Mouse (Mus musculus) heart, embryonic 13.5 days (tissue): ENCODE results near the gene M1ap. TPM values are rescaled to one million over a fixed set of nuclear protein-coding genes. Genes with fewer than 3 reads are reported as not detected.

Experiments
- ATAC-seq: fragments of 200-750 bp; cut with Nextera tagmentation; 2 replicates; pipeline ENCODE4 v1.8.0; 2017; ENCODE audit warnings: moderate TSS enrichment; ENCODE audit not compliant: insufficient number of reproducible peaks, low FRiP score, low TSS enrichment; ENCODE audit errors: extremely low read depth
- H3K27ac ChIP-seq: fragments of 300-500 bp; sonication (generic); replicated peaks from 2 replicates; pipeline ENCODE4 v1.5.1; 2015; ENCODE audit warnings: moderate library complexity, mild to moderate bottlenecking, inconsistent platforms
- H3K27me3 ChIP-seq: fragments of 300-500 bp; sonication (generic); replicated peaks from 2 replicates; pipeline ENCODE4 v1.6.1; 2015; ENCODE audit warnings: mild to moderate bottlenecking, inconsistent platforms
- H3K36me3 ChIP-seq: fragments of 300-500 bp; sonication (generic); 2 replicates; pipeline ENCODE4 v1.6.1; 2015; ENCODE audit warnings: mild to moderate bottlenecking, inconsistent platforms
- H3K4me1 ChIP-seq: fragments of 300-500 bp; sonication (generic); 2 replicates; pipeline ENCODE4 v1.6.1; 2015; ENCODE audit warnings: inconsistent platforms
- H3K4me2 ChIP-seq: fragments of 300-500 bp; sonication (generic); 2 replicates; pipeline ENCODE4 v1.6.1; 2015; ENCODE audit warnings: inconsistent platforms, mild to moderate bottlenecking, moderate library complexity
- H3K4me3 ChIP-seq: fragments of 300-500 bp; sonication (generic); 2 replicates; pipeline ENCODE4 v1.5.1; 2015; ENCODE audit warnings: moderate library complexity, mild to moderate bottlenecking, inconsistent platforms
- H3K9ac ChIP-seq: fragments of 300-500 bp; sonication (generic); 2 replicates; pipeline ENCODE4 v1.6.1; 2015; ENCODE audit warnings: inconsistent platforms, mild to moderate bottlenecking, moderate library complexity
- H3K9me3 ChIP-seq: fragments of 300-500 bp; sonication (generic); 2 replicates; pipeline ENCODE4 v1.6.1; 2016; ENCODE audit warnings: inconsistent platforms
- WGBS: fragments of 180-500 bp; shearing (Covaris S2); methylation state at CpG from one replicate; pipeline ENCODE4 v1.1.7; 2015; ENCODE audit warnings: mixed read lengths; 5-methylcytosine and 5-hydroxymethylcytosine counted together
- polyA plus RNA-seq: library from polyadenylated mRNA; unstranded; fragments of >200 nt; fragmentation: Nextera tagmentation; extraction: Ambion mirVana; gene quantifications from 2 replicates; pipeline ENCODE4 v1.2.1, GENCODE M21; 2015

Gene M1ap
- polyA plus RNA-seq, 1 experiment from 2014 or later, result 1.5 TPM

DNA sequence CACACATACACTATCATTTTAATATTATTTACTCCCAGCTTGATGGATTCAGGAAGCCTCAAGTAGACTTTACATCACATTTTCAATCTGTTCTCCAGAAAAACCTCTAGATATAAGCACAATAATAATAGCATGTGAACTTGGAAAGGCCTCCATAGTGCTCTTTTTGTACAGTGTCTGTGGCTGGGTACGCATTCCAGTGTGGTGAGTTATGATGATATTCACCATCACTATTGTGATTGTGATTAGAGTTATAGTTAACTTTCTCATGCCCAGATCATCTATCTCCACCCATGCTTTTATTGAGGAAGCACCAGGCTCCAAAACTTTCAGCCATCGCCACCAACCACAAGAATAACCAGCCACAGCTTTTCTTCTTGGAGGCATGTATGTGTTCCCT is 77.1 kb downstream of the M1ap start:
- Histone ChIP-seq H3K4me1 (peaks cover 9% of the 10 kb centered on the region; the same call in 1 of the 2 replicates), H3K27ac (no peak overlapping the region), H3K4me3 (no peak overlapping the region), H3K36me3 (no peaks in the 10 kb centered on the region), H3K27me3 (peaks cover 33% of the 10 kb centered on the region), H3K9me3 (no peaks in the 10 kb centered on the region), H3K4me2 (no peak overlapping the region), H3K9ac (no peak overlapping the region)
- no peak for ATAC-seq
- 87% methylated on average over 2 of the region's 2 CpGs for WGBS

DNA sequence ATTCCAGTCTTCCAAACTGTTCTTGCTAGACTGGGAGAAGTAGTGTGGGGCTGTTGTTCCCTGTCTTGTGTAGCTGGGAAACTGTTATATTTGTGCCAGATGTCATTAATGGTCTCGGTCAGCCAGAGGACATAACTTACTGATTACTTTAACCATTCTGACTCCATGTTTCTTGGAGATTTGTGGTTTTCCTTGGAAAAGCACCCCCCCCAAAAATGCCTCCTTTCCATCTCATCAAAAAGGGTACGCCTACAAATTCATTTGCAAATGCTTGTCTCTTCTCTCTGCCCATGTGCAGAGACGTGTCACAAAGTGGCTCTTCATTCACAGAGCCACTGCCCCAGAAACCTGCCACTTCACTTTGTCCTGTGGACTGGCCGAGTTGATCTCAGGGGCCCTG is 77.7 kb downstream of the M1ap start:
- no peak for ATAC-seq
- H3K9me3 ChIP-seq, result no peaks in the 10 kb centered on the region
- peaks cover 40% of the 10 kb centered on the region for H3K27me3 ChIP-seq
- peaks cover 9% of the 10 kb centered on the region; the same call in 1 of the 2 replicates for H3K4me1 ChIP-seq
- WGBS, result 62% methylated on average over 4 of the region's 4 CpGs
- H3K27ac ChIP-seq, result no peak overlapping the region
- no peaks in the 10 kb centered on the region for H3K36me3 ChIP-seq
- H3K9ac ChIP-seq, result no peak overlapping the region
- no peak overlapping the region for H3K4me3 ChIP-seq
- H3K4me2 ChIP-seq, result no peak overlapping the region

DNA sequence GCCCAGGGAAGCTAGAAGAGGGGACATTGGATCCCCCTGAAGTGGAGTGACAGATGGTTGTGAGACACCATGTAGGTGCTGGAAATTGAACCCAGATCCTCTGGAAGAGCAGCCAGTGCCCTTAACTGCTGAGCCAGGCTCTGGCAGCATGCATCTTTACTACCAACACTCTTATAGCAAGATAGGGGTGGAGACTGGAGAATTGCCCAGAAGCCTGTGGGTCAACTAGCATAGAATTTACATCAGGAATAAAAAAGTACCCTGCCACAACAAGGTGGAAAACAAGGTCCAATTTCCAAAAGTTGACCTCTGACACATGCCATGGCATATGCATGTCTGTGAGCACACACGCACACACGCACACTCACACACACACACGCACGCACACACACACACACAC is 78.5 kb downstream of the M1ap start:
- H3K4me1 ChIP-seq, result peaks cover 16% of the 10 kb centered on the region
- H3K36me3 ChIP-seq, result no peaks in the 10 kb centered on the region
- H3K9me3 ChIP-seq, result no peaks in the 10 kb centered on the region
- no peak for ATAC-seq
- no peak overlapping the region for H3K4me2 ChIP-seq
- H3K27me3 ChIP-seq, result peaks cover 48% of the 10 kb centered on the region
- H3K27ac ChIP-seq, result no peak overlapping the region
- 84% methylated on average over 4 of the region's 4 CpGs for WGBS
- H3K4me3 ChIP-seq, result no peak overlapping the region
- H3K9ac ChIP-seq, result no peak overlapping the region

DNA sequence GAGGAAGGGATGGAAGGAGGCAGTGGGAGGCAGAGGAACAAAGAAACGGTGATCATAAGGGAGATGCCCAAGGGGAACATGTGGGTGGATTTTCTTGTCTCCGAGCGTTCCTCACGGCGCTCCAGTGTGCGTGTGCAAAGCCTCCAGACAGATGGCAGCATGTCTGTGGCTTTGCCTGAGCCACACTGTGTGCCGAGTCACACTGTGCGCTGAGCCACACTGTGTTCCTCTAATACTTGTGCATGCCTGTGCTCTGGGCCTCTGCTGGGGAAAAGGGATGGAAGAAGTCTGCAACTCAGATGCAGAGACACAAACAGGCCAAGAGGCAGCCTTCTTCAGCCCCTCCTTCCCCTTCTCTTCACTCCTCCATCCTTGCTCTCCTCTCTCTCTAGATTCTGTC is 80.6 kb downstream of the M1ap start:
- 70% methylated on average over 8 of the region's 8 CpGs for WGBS
- ATAC-seq, result no peak
- no peak overlapping the region for H3K9ac ChIP-seq
- H3K36me3 ChIP-seq, result peaks cover 8% of the 10 kb centered on the region; the same call in 1 of the 2 replicates
- no peak overlapping the region for H3K27ac ChIP-seq
- H3K4me3 ChIP-seq, result no peak overlapping the region
- no peaks in the 10 kb centered on the region for H3K9me3 ChIP-seq
- peaks cover 32% of the 10 kb centered on the region for H3K4me1 ChIP-seq
- H3K4me2 ChIP-seq, result no peak overlapping the region
- peaks cover 68% of the 10 kb centered on the region for H3K27me3 ChIP-seq

DNA sequence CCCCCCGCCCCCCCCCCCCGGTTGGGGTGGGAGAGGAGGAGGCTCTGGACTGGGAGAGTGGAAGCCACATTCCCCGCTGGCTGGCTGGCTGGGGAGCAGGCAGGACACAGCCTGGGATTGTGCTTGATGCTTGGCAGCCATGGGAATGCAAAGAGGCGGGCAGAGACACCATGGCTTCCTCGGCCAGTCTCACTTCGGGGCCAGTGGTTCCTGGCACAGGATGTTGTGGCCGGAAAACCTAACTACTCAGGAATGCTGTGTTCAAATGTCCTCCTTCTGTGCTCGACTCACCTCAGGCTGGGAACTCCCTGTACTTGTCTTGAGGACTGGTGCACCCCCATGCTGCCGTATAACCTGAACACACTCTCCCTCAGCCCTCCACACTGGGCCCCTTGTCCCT is 81.0 kb downstream of the M1ap start:
- H3K27ac ChIP-seq, result no peak overlapping the region
- ATAC-seq, result no peak
- no peak overlapping the region for H3K4me2 ChIP-seq
- 35% methylated on average over 7 of the region's 9 CpGs for WGBS
- H3K36me3 ChIP-seq, result peaks cover 8% of the 10 kb centered on the region; the same call in 1 of the 2 replicates
- H3K4me3 ChIP-seq, result no peak overlapping the region
- no peaks in the 10 kb centered on the region for H3K9me3 ChIP-seq
- peaks cover 71% of the 10 kb centered on the region for H3K27me3 ChIP-seq
- H3K4me1 ChIP-seq, result peaks cover 35% of the 10 kb centered on the region
- H3K9ac ChIP-seq, result no peak overlapping the region

DNA sequence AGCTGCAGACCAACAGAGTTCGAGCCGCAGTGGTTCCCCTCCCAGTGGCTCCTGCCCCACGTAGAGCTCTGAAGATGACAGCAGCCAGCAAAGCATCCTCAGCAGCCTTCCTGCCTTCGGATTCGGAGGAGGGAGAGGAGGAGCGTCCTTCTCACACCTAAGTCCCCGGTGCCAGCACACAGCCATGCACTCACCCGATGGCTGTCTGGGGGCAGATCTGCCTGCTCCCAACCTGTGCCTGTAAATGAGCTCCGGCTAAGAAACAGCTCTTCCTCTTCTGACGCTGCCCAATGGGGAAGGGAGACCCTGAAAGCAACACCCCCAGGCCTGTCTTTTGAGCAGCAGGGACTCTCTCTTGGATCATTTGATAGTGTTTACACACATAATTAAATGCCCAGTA is 83.1 kb downstream of the M1ap start:
- H3K9me3 ChIP-seq, result no peaks in the 10 kb centered on the region

DNA sequence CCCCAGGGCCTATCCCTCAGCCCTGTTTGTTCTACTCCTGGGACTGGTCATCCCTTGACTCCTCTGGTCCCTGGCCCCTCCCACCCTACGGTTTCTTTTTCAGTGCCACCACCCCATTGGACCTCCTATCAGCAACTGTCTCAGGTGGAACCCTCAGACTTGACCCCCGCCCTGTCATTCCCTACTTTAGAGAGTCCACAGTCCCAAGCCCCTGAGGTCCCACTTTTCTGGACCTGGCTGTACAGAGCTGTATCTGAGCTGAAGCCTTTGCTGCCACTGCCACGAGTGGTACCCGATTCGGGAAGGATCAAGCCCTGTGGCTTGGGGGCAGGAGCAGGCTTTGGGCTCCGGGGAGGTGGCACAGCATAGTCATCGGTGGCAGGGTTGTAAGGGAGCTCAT is 84.4 kb downstream of the M1ap start:
- Histone ChIP-seq H3K36me3 (peaks cover 8% of the 10 kb centered on the region; the same call in 1 of the 2 replicates), H3K4me3 (no peak overlapping the region), H3K4me1 (peaks cover 58% of the 10 kb centered on the region), H3K4me2 (no peak overlapping the region), H3K9me3 (no peaks in the 10 kb centered on the region), H3K27ac (no peak overlapping the region), H3K27me3 (peaks cover 80% of the 10 kb centered on the region), H3K9ac (no peak overlapping the region)
- WGBS, result 75% methylated on average over 7 of the region's 7 CpGs
- no peak for ATAC-seq

More for the DNA sequence above, 83.1 kb downstream of the M1ap start:
- 28% methylated on average over 10 of the region's 10 CpGs for WGBS
- Histone ChIP-seq H3K27me3 (peaks cover 68% of the 10 kb centered on the region), H3K9ac (no peak overlapping the region), H3K4me1 (peaks cover 49% of the 10 kb centered on the region), H3K4me2 (no peak overlapping the region), H3K4me3 (no peak overlapping the region), H3K36me3 (peaks cover 8% of the 10 kb centered on the region; the same call in 1 of the 2 replicates), H3K27ac (0 out of 2 replicates have a peak overlapping the region, but pooled peaks have one; percentile 36)
- no peak for ATAC-seq

DNA sequence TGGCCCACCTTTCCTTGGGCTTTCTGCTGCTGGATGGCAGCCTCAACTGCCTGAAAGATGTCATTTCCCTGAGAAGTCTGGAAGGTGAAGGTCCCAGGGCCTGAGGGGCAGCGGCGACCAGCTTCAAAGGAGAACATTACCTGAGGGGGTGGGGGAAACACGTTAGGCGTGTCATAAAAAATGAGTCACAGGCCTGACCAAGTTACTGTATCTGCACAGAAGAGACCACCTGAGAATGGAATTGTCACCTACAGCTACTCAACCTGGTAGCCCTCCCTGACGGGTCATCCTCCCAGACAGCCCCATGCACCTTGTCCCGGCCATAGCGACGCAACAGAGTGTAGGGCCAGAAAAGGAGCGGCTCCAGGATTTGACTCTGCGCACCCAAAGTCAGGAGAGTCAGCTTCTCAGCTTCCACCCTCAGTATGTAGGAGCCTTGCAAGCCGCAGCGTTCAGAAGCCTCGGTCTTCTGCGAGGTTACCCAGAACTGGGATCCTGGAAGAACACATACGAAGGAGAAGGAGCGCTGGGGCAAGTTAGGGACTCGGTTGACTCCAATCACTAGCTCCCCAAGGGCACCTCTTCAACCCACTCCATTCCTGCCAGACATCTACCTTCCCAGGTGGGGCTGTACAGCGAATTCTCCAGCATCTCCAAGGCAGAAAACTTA is 85.4 kb downstream of the M1ap start:
- H3K27me3 ChIP-seq, result peaks cover 78% of the 10 kb centered on the region
- peaks cover 58% of the 10 kb centered on the region for H3K4me1 ChIP-seq
- H3K4me3 ChIP-seq, result peak overlapping the region; percentile 77
- H3K27ac ChIP-seq, result no peak overlapping the region
- peaks cover 8% of the 10 kb centered on the region; the same call in 1 of the 2 replicates for H3K36me3 ChIP-seq
- H3K4me2 ChIP-seq, result peak overlapping the region; percentile 87
- no peak for ATAC-seq
- WGBS, result 42% methylated on average over 18 of the region's 18 CpGs
- no peaks in the 10 kb centered on the region for H3K9me3 ChIP-seq
- peak overlapping the region; percentile 83 for H3K9ac ChIP-seq

DNA sequence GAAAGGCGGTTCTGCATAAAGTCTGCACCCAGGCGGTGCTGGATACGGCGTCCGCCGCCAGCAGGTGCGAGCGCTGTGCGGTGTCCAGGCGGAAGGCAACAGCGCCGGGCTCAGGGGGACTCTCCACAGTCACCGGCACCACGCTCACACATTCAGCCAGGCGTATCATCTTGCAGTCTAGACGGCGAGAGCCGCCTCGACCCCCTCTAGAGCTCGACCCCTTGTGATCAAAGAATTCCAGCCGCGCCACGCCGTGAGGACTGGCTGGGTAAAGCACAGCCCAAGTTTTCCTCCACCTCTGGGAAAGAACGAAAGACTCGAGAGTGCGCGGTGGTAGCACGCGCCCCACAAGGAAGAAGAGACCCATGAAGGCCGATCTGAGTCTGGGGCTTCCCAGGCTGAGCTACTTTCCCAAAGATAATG is 86.1 kb downstream of the M1ap start:
- H3K4me2 ChIP-seq, result peak overlapping the region; percentile 87
- peaks cover 53% of the 10 kb centered on the region for H3K4me1 ChIP-seq
- peaks cover 79% of the 10 kb centered on the region for H3K27me3 ChIP-seq
- H3K9ac ChIP-seq, result peak overlapping the region; percentile 83
- peak overlapping the region; percentile 77 for H3K4me3 ChIP-seq
- peak; percentile 33; the same call in 1 of the 2 replicates for ATAC-seq
- no peaks in the 10 kb centered on the region for H3K9me3 ChIP-seq
- under 1% methylated on average over 31 of the region's 31 CpGs for WGBS
- H3K27ac ChIP-seq, result peak overlapping the region; percentile 90
- H3K36me3 ChIP-seq, result peaks cover 8% of the 10 kb centered on the region; the same call in 1 of the 2 replicates

DNA sequence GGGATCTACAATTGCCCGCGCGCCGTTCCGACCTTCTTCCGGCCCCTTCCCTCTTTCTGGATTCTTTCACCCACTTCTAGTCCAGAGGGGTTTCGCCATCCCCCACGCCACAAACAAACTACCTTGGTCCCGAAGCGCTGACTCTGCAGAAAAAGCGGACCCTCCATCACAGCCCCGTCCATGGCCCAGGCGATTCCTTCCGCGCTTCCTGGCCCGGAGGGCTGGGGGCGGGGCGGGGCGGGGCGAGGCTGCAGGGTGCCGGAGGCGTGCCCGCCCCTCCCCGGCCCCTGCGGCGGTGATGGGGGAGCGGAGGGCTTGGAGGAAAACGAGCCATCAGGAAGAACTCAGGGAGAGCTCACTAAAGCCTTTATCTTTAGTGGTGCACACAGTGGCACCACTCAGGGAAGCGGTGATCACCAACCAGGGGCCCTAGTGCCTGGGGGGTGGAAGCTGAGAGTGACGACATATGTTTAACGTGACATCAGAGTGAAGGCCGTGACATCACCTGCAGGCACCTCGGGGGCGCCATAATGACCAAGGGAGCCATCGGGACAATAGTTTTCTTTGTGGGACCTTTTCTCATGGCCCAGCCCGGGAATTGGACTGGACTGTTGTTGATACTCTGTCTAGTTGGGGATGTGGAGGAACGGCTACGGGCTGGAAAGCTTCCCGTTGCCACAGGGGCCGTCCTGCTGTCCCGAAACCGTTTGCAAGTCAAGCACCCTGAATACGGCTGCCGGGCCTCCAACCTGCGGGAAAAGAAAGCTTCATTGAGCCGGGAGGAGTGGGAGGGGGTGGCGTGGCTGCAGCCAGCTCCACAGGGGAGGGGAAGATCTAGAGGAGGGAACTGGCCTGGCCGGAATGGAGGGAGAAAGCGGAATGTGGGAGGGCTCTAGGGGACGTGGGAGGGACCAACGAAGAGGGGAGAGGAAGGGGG is 86.8 kb downstream of the M1ap start, which contains the start of the genes Dok1 and Loxl3:
Dok1 (minus strand) TSS at position 223 of the 937 bp plus-strand sequence.
Loxl3 (plus strand) TSS at position 925 of the 937 bp plus-strand sequence.
- peaks cover 78% of the 10 kb centered on the region for H3K27me3 ChIP-seq
- peaks cover 53% of the 10 kb centered on the region for H3K4me1 ChIP-seq
- H3K4me3 ChIP-seq, result peak within 1 kb of the TSS; percentile 77
- peak; percentile 64; the same call in 1 of the 2 replicates for ATAC-seq
- peak within 1 kb of the TSS; percentile 90 for H3K27ac ChIP-seq
- peak within 1 kb of the TSS; percentile 87 for H3K4me2 ChIP-seq
- WGBS, result under 1% methylated on average over 51 of the region's 51 CpGs
- H3K36me3 ChIP-seq, result peaks cover 8% of the 10 kb centered on the region; the same call in 1 of the 2 replicates
- H3K9ac ChIP-seq, result peak within 1 kb of the TSS; percentile 83
- no peaks in the 10 kb centered on the region for H3K9me3 ChIP-seq

DNA sequence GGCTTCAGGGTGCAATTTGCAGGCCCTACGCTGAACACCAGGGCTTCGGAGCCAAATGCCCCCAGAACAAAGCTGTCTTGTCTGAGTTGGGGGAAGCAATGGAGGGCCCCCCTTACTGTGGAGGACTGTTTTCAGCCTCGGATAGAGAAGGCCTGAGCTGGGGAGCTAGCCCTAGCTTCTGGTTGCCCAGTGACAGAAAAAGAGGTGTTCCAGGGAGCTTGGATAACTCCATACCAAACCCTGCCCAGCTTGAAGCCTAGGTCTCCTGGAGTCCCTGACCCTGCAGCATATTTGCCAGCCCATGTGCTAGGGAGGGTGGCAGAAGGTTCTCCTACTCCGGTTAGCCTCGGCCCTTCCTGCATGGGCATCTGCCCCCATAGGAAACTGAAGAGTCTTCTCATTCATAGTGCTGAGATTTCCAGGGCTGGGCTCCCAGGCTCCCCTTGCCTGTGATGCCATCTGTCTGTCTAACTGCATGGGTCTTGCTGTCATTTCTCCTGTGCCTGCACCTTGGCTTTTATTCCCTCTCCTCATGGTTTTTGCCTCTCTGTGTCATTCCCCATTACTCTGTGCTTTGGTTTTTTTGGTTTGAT is 87.9 kb downstream of the M1ap start:
- ATAC-seq, result no peak
- Histone ChIP-seq H3K9me3 (no peaks in the 10 kb centered on the region), H3K27me3 (peaks cover 68% of the 10 kb centered on the region), H3K27ac (peak overlapping the region; percentile 90), H3K4me1 (peaks cover 58% of the 10 kb centered on the region), H3K36me3 (peaks cover 8% of the 10 kb centered on the region; the same call in 1 of the 2 replicates), H3K4me2 (peak overlapping the region; percentile 87), H3K9ac (peak overlapping the region; percentile 83), H3K4me3 (peak overlapping the region; percentile 77)
- WGBS, result 34% methylated on average over 5 of the region's 5 CpGs
